Mouse (Mus musculus) layer of hippocampus, adult 9-11 months (tissue): ENCODE results near the gene Itga5.

ENCODE experiments used
- DNase-seq: peaks from one replicate; pipeline ENCODE4 v3.0.0; 2022

Gene Itga5

GRCm38 (mm10) chr15:103338829-103339165 lies 27.8 kb downstream of the Itga5 start:
- DNase-seq = no peak

GRCm38 (mm10) chr15:103336996-103337667 lies 29.4 kb downstream of the Itga5 start:
- no peak for DNase-seq

- DNase-seq = no peak
Observed at GRCm38 (mm10) chr15:103335488-103336235, 30.9 kb downstream of the Itga5 start.

- DNase-seq = no peak
Observed at GRCm38 (mm10) chr15:103335040-103335439, 31.5 kb downstream of the Itga5 start.

GRCm38 (mm10) chr15:103334194-103334593 lies 32.4 kb downstream of the Itga5 start:
- DNase-seq = no peak

GRCm38 (mm10) chr15:103333738-103334137 lies 32.8 kb downstream of the Itga5 start:
- DNase-seq = peak; percentile 72

- DNase-seq = peak; percentile 63
Observed at GRCm38 (mm10) chr15:103333081-103333615, 33.4 kb downstream of the Itga5 start.

GRCm38 (mm10) chr15:103323455-103324247 lies 42.9 kb downstream of the Itga5 start:
- peak; percentile 73 for DNase-seq

GRCm38 (mm10) chr15:103323070-103323454 lies 43.5 kb downstream of the Itga5 start:
- no peak for DNase-seq

- no peak for DNase-seq
Observed at GRCm38 (mm10) chr15:103322396-103322795, 44.2 kb downstream of the Itga5 start.

- DNase-seq = no peak
Observed at GRCm38 (mm10) chr15:103321076-103321475, 45.5 kb downstream of the Itga5 start.

- no peak for DNase-seq
Observed at GRCm38 (mm10) chr15:103318201-103318816, 48.3 kb downstream of the Itga5 start.

- no peak for DNase-seq
Observed at GRCm38 (mm10) chr15:103317731-103318130, 48.8 kb downstream of the Itga5 start.

GRCm38 (mm10) chr15:103317120-103317519 lies 49.4 kb downstream of the Itga5 start:
- DNase-seq = no peak

- no peak for DNase-seq
Observed at GRCm38 (mm10) chr15:103315979-103316776, 50.4 kb downstream of the Itga5 start.

- DNase-seq = no peak
Observed at GRCm38 (mm10) chr15:103315011-103315502, 51.5 kb downstream of the Itga5 start.

- DNase-seq = no peak
Observed at GRCm38 (mm10) chr15:103314181-103314580, 52.4 kb downstream of the Itga5 start.

GRCm38 (mm10) chr15:103313495-103314095 lies 53.0 kb downstream of the Itga5 start:
- no peak for DNase-seq

GRCm38 (mm10) chr15:103310365-103310910 lies 56.1 kb downstream of the Itga5 start, which contains the start of gene Gpr84:
Gene Gpr84, minus strand, starts transcription at chr15:103310612.
- no peak for DNase-seq

- DNase-seq = no peak
Observed at GRCm38 (mm10) chr15:103308876-103309580, 57.5 kb downstream of the Itga5 start.
